Mouse (Mus musculus): ENCODE measurements around the gene Svip. TPM values are rescaled to one million over a fixed set of nuclear protein-coding genes. Genes with fewer than 3 reads are reported as not detected.

The Svip gene
- total and polyA plus RNA-seq, 3 experiments: not detected

DNA sequence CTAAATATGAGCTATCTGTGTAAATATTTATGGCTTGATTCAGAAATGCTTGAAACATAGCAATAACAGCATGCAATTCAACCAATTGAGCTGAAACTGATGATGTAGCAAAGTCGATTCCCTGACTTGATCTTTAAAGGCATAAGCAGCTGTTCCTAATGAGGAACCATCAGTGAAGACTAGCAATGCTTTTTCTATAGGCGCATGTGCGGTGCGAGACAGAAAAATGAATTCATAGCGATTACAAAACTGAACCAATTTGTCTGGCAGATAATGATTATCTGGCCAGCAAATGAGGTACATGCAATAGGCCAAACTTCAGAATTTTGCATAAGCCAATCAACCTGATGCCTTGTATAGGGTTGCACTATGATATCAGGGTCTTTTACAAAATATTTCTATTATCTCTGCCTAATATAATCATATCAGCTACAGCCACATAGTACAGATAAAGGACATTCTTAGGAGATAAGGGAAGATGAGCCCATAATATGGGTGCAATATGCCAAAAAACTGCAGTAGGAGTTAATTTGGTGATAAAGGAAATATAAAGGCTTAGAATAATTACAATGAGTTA, 18.3 kb upstream of the Svip start:
- in situ Hi-C loops (cut with MboI; ENCODE audit: low pct_ligation_motif_present, low pct_unique_long_range_greater_than_20kb, low sequenced_read_pairs) (no loop called here), dilution Hi-C loops (cut with MboI; ENCODE audit: extremely low pct_ligation_motif_present, extremely low pct_unique_long_range_greater_than_20kb, low sequenced_read_pairs) (no loop called here)
- Histone ChIP-seq H3K27ac (ENCODE audit: insufficient read depth, low read depth) (no peak overlapping the region), H3K4me1 (ENCODE audit: control insufficient read depth in 1 of 2, insufficient read depth in 2 of 2) (no peaks in the 10 kb centered on the region), H3K4me2 (ENCODE audit: insufficient read depth, low read depth, poor library complexity, severe bottlenecking) (no peak overlapping the region), H3K9ac (ENCODE audit: insufficient read depth, low read depth) (no peak overlapping the region), H3K27me3 (replicated peaks) (no peaks in the 10 kb centered on the region), H3K4me3 (replicated peaks in 1 of 3; ENCODE audit: low read depth in 2 of 3, low read length in 2 of 3, poor library complexity in 1 of 3) (no peak overlapping the region), H3K9me3 (replicated peaks; ENCODE audit: low read length) (peaks cover 10% of the 10 kb centered on the region), H3K79me2 (replicated peaks; ENCODE audit: control insufficient read depth, extremely low read depth, insufficient read depth, poor library complexity, severe bottlenecking) (no peaks in the 10 kb centered on the region), H3K36me3 (replicated peaks in 1 of 2; ENCODE audit: control insufficient read depth in 1 of 2, insufficient read depth in 1 of 2, low read length in 1 of 2) (no peaks in the 10 kb centered on the region)
- DNase-seq (ENCODE audit: extremely low read depth): no peak
- TF ChIP-seq USF1 (IDR thresholded peaks at IDR 0.05; ENCODE audit: low read depth, low read length) (no peak), MAFK (IDR thresholded peaks at IDR 0.05; ENCODE audit: insufficient replicate concordance, low read length) (no peak), CHD1 (IDR thresholded peaks at IDR 0.05; ENCODE audit: low read depth, low read length) (no peak), ZC3H11A (IDR thresholded peaks at IDR 0.05; ENCODE audit: low read depth, low read length) (no peak), ZMIZ1 (IDR thresholded peaks at IDR 0.05; ENCODE audit: low read depth, low read length) (no peak), CTCF (conservative IDR thresholded peaks at IDR 0.05 in 1 of 2, IDR thresholded peaks at IDR 0.05 in 1 of 2; ENCODE audit: low read depth in 2 of 2, low read length in 2 of 2) (no peak), ZKSCAN1 (IDR thresholded peaks at IDR 0.05; ENCODE audit: borderline replicate concordance, low read depth, low read length) (no peak), POLR2AphosphoS2 (IDR thresholded peaks at IDR 0.05; ENCODE audit: low read depth, low read length) (no peak), UBTF (IDR thresholded peaks at IDR 0.05; ENCODE audit: low read depth, low read length) (no peak), JUND (conservative IDR thresholded peaks at IDR 0.05; ENCODE audit: low read depth, low read length) (no peak), MEF2A (IDR thresholded peaks at IDR 0.05; ENCODE audit: borderline replicate concordance, low read depth, low read length) (no peak), TBP (conservative IDR thresholded peaks at IDR 0.05; ENCODE audit: low read depth, low read length) (no peak), RCOR1 (conservative IDR thresholded peaks at IDR 0.05; ENCODE audit: low read depth, low read length) (no peak), ZNF384 (IDR thresholded peaks at IDR 0.05; ENCODE audit: low read depth, low read length) (no peak)

DNA sequence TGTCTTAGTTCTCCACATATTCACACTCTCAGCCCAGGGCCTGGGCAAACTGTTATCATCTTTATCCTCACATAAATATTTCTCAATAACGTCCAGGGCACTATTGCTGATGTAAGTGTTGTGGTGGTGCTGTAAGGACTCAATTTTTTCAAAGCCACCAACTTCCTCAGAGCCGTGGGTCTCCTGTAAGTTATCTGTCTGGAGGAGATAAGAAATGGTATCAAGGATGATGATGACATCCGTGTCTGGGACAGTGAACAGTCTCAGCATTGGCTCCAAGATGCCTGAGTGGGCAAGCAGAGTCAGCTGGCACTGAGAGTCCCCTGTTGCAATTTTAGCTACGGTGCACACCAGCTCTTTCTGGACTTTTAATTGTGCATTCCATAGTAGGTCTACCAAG, 16.2 kb upstream of the Svip start:
- TF ChIP-seq NELFE (IDR thresholded peaks at IDR 0.05; ENCODE audit: low read depth, low read length): no peak
- TF ChIP-seq GABPA (IDR thresholded peaks at IDR 0.05; ENCODE audit: insufficient replicate concordance, low read depth, low read length): no peak
- no peak for TF ChIP-seq CHD2 (IDR thresholded peaks at IDR 0.05; ENCODE audit: low read length)
- DNase-seq (ENCODE audit: extremely low read depth): no peak
- in situ Hi-C loops (cut with MboI; ENCODE audit: low pct_ligation_motif_present, low pct_unique_long_range_greater_than_20kb, low sequenced_read_pairs): no loop called here

More for the DNA sequence above, 16.2 kb upstream of the Svip start:
- H3K36me3 ChIP-seq (replicated peaks in 1 of 2; ENCODE audit: control insufficient read depth in 1 of 2, insufficient read depth in 1 of 2, low read length in 1 of 2): no peaks in the 10 kb centered on the region
- no peak overlapping the region for H3K4me2 ChIP-seq (ENCODE audit: insufficient read depth, low read depth, poor library complexity, severe bottlenecking)
- H3K79me2 ChIP-seq (replicated peaks; ENCODE audit: control insufficient read depth, extremely low read depth, insufficient read depth, poor library complexity, severe bottlenecking): no peaks in the 10 kb centered on the region
- no peaks in the 10 kb centered on the region for H3K27me3 ChIP-seq (replicated peaks)
- H3K4me3 ChIP-seq (replicated peaks in 1 of 3; ENCODE audit: low read depth in 2 of 3, low read length in 2 of 3, poor library complexity in 1 of 3): no peak overlapping the region
- peaks cover 12% of the 10 kb centered on the region for H3K9me3 ChIP-seq (replicated peaks; ENCODE audit: low read length)
- H3K27ac ChIP-seq (ENCODE audit: insufficient read depth, low read depth): no peak overlapping the region
- no peak overlapping the region for H3K9ac ChIP-seq (ENCODE audit: insufficient read depth, low read depth)
- H3K4me1 ChIP-seq (ENCODE audit: control insufficient read depth in 1 of 2, insufficient read depth in 2 of 2): no peaks in the 10 kb centered on the region
- dilution Hi-C loops (cut with MboI; ENCODE audit: extremely low pct_ligation_motif_present, extremely low pct_unique_long_range_greater_than_20kb, low sequenced_read_pairs): no loop called here
